Mouse (Mus musculus): ENCODE data around the gene Hspb2. TPM values are rescaled to one million over a fixed set of nuclear protein-coding genes. Genes with fewer than 3 reads are reported as not detected.

Hspb2 gene
- polyA plus RNA-seq, 1 experiment from 2014 or later = 1.5 TPM

DNA sequence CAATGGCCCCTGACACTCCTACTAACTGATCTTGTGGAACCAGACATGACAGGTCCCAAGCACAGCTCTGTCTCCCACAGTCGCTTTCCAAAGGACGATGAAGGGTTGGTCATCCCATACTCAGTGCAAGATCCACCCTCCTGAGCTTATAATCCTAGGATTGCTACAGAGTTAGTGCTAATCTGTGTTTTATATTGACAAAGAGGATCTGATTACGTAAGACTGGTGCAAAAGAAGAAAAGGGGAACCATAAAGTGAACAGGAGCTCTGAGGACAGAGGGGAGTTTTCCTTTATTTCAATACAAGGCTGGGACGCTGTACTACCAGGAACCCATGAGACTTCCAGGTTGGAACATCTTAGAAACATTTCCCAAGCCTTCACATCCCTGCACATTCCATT is 40.8 kb downstream of the Hspb2 start:
- no peak overlapping the region for H3K4me3 ChIP-seq (replicated peaks; ENCODE audit: low read depth, low read length)
- no peaks in the 10 kb centered on the region for H3K4me1 ChIP-seq (ENCODE audit: control insufficient read depth, insufficient read depth, low read length)
- H3K9ac ChIP-seq (replicated peaks; ENCODE audit: low read length) = no peak overlapping the region
- H3K27me3 ChIP-seq (ENCODE audit: control insufficient read depth, insufficient read depth, low read length) = no peaks in the 10 kb centered on the region
- ATAC-seq (ENCODE audit: low FRiP score, low TSS enrichment) (no peak), DNase-seq (no peak)
- 80% methylated on average over 4 of the region's 4 CpGs for WGBS
- H3K36me3 ChIP-seq (ENCODE audit: control insufficient read depth, insufficient read depth, low read length) = peaks cover 25% of the 10 kb centered on the region
- H3K27ac ChIP-seq (replicated peaks; ENCODE audit: low read depth, low read length) = no peak overlapping the region
- no peak overlapping the region for H3K4me2 ChIP-seq (ENCODE audit: low read length)
- H3K9me3 ChIP-seq (ENCODE audit: control insufficient read depth, low read length) = no peaks in the 10 kb centered on the region

DNA sequence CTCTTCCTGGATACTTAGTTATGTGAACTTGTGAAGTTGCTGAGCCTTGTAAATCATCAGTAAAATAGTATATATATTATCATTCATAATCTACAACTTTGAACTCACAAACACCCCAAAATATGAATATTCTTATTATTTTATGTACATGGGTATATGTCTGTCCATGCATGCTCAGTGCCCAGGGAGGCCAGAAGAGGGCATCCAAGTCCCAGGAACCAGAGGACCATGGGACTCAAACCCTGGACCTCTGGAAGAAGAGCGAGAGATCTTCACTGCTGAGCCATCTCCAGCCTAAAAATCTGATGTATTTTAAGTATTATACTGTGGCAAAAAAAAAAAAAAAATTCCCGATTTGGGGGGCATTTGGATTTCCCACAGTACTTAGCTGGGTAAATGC is 43.0 kb downstream of the Hspb2 start:
- H3K27me3 ChIP-seq (ENCODE audit: control insufficient read depth, insufficient read depth, low read length) = no peaks in the 10 kb centered on the region
- H3K27ac ChIP-seq (replicated peaks; ENCODE audit: low read depth, low read length) = no peak overlapping the region
- no peak overlapping the region for H3K9ac ChIP-seq (replicated peaks; ENCODE audit: low read length)
- H3K4me1 ChIP-seq (ENCODE audit: control insufficient read depth, insufficient read depth, low read length) = no peaks in the 10 kb centered on the region
- H3K36me3 ChIP-seq (ENCODE audit: control insufficient read depth, insufficient read depth, low read length) = peaks cover 31% of the 10 kb centered on the region
- no peak for ATAC-seq (ENCODE audit: low FRiP score, low TSS enrichment)
- H3K4me2 ChIP-seq (ENCODE audit: low read length) = no peak overlapping the region
- H3K4me3 ChIP-seq (replicated peaks; ENCODE audit: low read depth, low read length) = no peak overlapping the region
- WGBS = 27% methylated on average over 2 of the region's 2 CpGs
- DNase-seq = peak; percentile 61
- H3K9me3 ChIP-seq (ENCODE audit: control insufficient read depth, low read length) = no peaks in the 10 kb centered on the region

DNA sequence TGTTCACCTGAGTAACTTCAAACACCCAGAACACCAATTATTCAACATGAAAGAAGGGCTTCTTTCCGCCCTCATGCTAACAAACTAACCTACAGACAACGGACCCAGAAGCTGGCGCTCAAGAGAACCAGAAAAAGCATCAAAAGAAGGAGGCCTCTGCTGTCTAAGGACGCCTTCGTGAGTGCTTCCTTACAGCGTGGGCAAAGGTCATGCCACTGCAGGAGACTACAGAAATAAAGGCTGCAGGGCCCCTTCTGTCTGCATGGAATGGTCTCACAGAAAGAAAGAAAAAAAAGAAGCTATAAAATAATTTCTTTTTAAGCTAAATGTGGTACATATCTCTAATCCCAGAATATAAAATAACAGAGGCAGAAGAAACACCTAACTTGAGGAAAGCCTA is 47.2 kb downstream of the Hspb2 start:
- ATAC-seq (ENCODE audit: low FRiP score, low TSS enrichment) (no peak), DNase-seq (no peak)
- 43% methylated on average over 6 of the region's 6 CpGs for whole genome bisulfite sequencing

More for the DNA sequence above, 47.2 kb downstream of the Hspb2 start:
- Histone ChIP-seq H3K4me3 (replicated peaks; ENCODE audit: low read depth, low read length) (no peak overlapping the region), H3K36me3 (ENCODE audit: control insufficient read depth, insufficient read depth, low read length) (peaks cover 40% of the 10 kb centered on the region), H3K27me3 (ENCODE audit: control insufficient read depth, insufficient read depth, low read length) (no peaks in the 10 kb centered on the region; the same call in 1 of the 2 replicates), H3K9me3 (ENCODE audit: control insufficient read depth, low read length) (no peaks in the 10 kb centered on the region), H3K27ac (replicated peaks; ENCODE audit: low read depth, low read length) (no peak overlapping the region), H3K4me1 (ENCODE audit: control insufficient read depth, insufficient read depth, low read length) (no peaks in the 10 kb centered on the region), H3K4me2 (ENCODE audit: low read length) (no peak overlapping the region), H3K9ac (replicated peaks; ENCODE audit: low read length) (no peak overlapping the region)

Other genes starting within 250 kb of the Hspb2 start
- 118 and 122 TPM in 2 replicates for gene Pts, start 223.6 kb downstream of the Hspb2 start, polyA plus RNA-seq (2014; fragmentation: Nextera tagmentation; extraction: Ambion mirVana)
- 21.7 and 23.1 TPM in 2 replicates for gene Il18, start 197.5 kb downstream of the Hspb2 start, polyA plus RNA-seq (2014; fragmentation: Nextera tagmentation; extraction: Ambion mirVana)
- gene Bco2, start 197.2 kb downstream of the Hspb2 start, polyA plus RNA-seq (2014; fragmentation: Nextera tagmentation; extraction: Ambion mirVana) = 0.20 and 0.23 TPM in 2 replicates
- 0.22 and 0.33 TPM in 2 replicates for gene Tex12, start 191.0 kb downstream of the Hspb2 start, polyA plus RNA-seq (2014; fragmentation: Nextera tagmentation; extraction: Ambion mirVana)
- 234 and 235 TPM in 2 replicates for gene Sdhd, start 148.5 kb downstream of the Hspb2 start, polyA plus RNA-seq (2014; fragmentation: Nextera tagmentation; extraction: Ambion mirVana)
- 396 and 508 TPM in 2 replicates for gene Timm8b, start 148.4 kb downstream of the Hspb2 start, polyA plus RNA-seq (2014; fragmentation: Nextera tagmentation; extraction: Ambion mirVana)
- gene Pih1d2, start 135.0 kb downstream of the Hspb2 start, polyA plus RNA-seq (2014; fragmentation: Nextera tagmentation; extraction: Ambion mirVana) = 2.9 and 4.9 TPM in 2 replicates
- gene Nkapd1, start 134.9 kb downstream of the Hspb2 start, polyA plus RNA-seq (2014; fragmentation: Nextera tagmentation; extraction: Ambion mirVana) = 24.2 and 25.6 TPM in 2 replicates
- 48.6 and 54.9 TPM in 2 replicates for gene Dlat, start 92.6 kb downstream of the Hspb2 start, polyA plus RNA-seq (2014; fragmentation: Nextera tagmentation; extraction: Ambion mirVana)
- 31.5 and 35.1 TPM in 2 replicates for gene Dixdc1, start 12.8 kb downstream of the Hspb2 start, polyA plus RNA-seq (2014; fragmentation: Nextera tagmentation; extraction: Ambion mirVana)
- gene 2310030G06Rik, start 5.8 kb downstream of the Hspb2 start, polyA plus RNA-seq (2014; fragmentation: Nextera tagmentation; extraction: Ambion mirVana) = 0.89 and 1.1 TPM in 2 replicates
- gene Cryab, start 1.0 kb downstream of the Hspb2 start, polyA plus RNA-seq (2014; fragmentation: Nextera tagmentation; extraction: Ambion mirVana) = 2.5 and 3.7 TPM in 2 replicates
- gene Fdxacb1, start 15.9 kb upstream of the Hspb2 start, polyA plus RNA-seq (2014; fragmentation: Nextera tagmentation; extraction: Ambion mirVana) = 12.5 and 14.3 TPM in 2 replicates
- gene Alg9, start 22.7 kb upstream of the Hspb2 start, polyA plus RNA-seq (2014; fragmentation: Nextera tagmentation; extraction: Ambion mirVana) = 57.7 and 60.3 TPM in 2 replicates
- 56.2 and 59.7 TPM in 2 replicates for gene 1110032A03Rik, start 23.2 kb upstream of the Hspb2 start, polyA plus RNA-seq (2014; fragmentation: Nextera tagmentation; extraction: Ambion mirVana)
- 31.3 and 47.8 TPM in 2 replicates for gene Ppp2r1b, start 92.9 kb upstream of the Hspb2 start, polyA plus RNA-seq (2014; fragmentation: Nextera tagmentation; extraction: Ambion mirVana)

Measured in midbrain, embryonic 14.5 days (tissue).